Mouse (Mus musculus): Measurements from ENCODE around the gene Jun. TPM values are rescaled to one million over a fixed set of nuclear protein-coding genes. Genes with fewer than 3 reads are reported as not detected.

The Jun gene
- polyA plus RNA-seq, 1 experiment from 2014 or later = 62.7 TPM

DNA sequence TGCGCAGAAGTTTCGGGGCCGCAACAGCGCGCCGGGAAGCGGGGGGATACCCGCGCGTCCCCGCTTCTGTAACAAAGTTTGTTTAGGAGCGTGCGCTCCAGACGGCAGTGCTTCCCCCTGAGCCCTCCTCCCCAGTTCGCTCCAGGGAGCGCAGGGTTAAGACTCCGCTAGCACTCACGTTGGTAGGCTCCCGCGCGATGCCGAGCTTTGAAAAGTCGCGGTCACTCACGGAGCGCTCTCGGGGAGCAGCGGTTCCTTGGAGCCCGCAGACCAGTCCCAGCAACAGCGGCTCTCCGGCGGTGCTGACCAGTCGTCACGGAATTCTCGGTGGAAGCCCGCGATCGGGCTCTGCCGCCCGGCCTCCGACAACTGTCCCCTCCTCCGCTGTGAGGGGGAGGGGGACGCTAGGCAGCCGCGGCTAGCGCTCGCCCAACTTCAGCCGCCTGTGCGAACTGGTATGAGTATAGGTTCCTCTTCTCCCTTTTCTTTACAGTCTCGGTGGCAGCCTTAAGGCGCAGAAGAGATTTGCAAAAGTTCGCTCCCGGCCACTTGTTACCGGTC is 631 bp downstream of the Jun start:
- peak overlapping the region; percentile 95 for H3K9ac ChIP-seq (ENCODE audit: low read length)
- peak; percentile 84 for DNase-seq (ENCODE audit: low spot score)
- peak; percentile 1; the same call in 1 of the 2 replicates for ATAC-seq (replicated peaks; ENCODE audit: low FRiP score)
- H3K27ac ChIP-seq (ENCODE audit: low read depth, low read length) = peak overlapping the region; percentile 94
- peak overlapping the region; percentile 91 for H3K4me2 ChIP-seq (ENCODE audit: low read depth, low read length, severe bottlenecking)
- H3K36me3 ChIP-seq (ENCODE audit: control insufficient read depth, insufficient read depth, low read length) = no peaks in the 10 kb centered on the region
- H3K4me3 ChIP-seq (ENCODE audit: low read depth, low read length) = peak overlapping the region; percentile 89
- peaks cover 11% of the 10 kb centered on the region for H3K4me1 ChIP-seq (replicated peaks; ENCODE audit: control insufficient read depth, insufficient read depth, low read length)
- no peaks in the 10 kb centered on the region for H3K9me3 ChIP-seq (ENCODE audit: control insufficient read depth, low read length)
- under 1% methylated on average over 54 of the region's 54 CpGs for WGBS
- H3K27me3 ChIP-seq (ENCODE audit: control insufficient read depth, insufficient read depth, low read length) = no peaks in the 10 kb centered on the region

GRCm38 (mm10) chr4:95050518-95051278 is 1.3 kb downstream of the Jun start:
- Histone ChIP-seq H3K27ac (ENCODE audit: low read depth, low read length) (peak overlapping the region; percentile 94), H3K9me3 (ENCODE audit: control insufficient read depth, low read length) (no peaks in the 10 kb centered on the region), H3K9ac (ENCODE audit: low read length) (peak overlapping the region; percentile 95), H3K4me1 (replicated peaks; ENCODE audit: control insufficient read depth, insufficient read depth, low read length) (peaks cover 11% of the 10 kb centered on the region), H3K36me3 (ENCODE audit: control insufficient read depth, insufficient read depth, low read length) (no peaks in the 10 kb centered on the region), H3K4me2 (ENCODE audit: low read depth, low read length, severe bottlenecking) (peak overlapping the region; percentile 91), H3K27me3 (ENCODE audit: control insufficient read depth, insufficient read depth, low read length) (no peaks in the 10 kb centered on the region), H3K4me3 (ENCODE audit: low read depth, low read length) (peak overlapping the region; percentile 89)
- WGBS = under 1% methylated on average over 68 of the region's 70 CpGs
- ATAC-seq (replicated peaks; ENCODE audit: low FRiP score) (peak; percentile 16; the same call in 1 of the 2 replicates), DNase-seq (ENCODE audit: low spot score) (peak; percentile 85)

DNA sequence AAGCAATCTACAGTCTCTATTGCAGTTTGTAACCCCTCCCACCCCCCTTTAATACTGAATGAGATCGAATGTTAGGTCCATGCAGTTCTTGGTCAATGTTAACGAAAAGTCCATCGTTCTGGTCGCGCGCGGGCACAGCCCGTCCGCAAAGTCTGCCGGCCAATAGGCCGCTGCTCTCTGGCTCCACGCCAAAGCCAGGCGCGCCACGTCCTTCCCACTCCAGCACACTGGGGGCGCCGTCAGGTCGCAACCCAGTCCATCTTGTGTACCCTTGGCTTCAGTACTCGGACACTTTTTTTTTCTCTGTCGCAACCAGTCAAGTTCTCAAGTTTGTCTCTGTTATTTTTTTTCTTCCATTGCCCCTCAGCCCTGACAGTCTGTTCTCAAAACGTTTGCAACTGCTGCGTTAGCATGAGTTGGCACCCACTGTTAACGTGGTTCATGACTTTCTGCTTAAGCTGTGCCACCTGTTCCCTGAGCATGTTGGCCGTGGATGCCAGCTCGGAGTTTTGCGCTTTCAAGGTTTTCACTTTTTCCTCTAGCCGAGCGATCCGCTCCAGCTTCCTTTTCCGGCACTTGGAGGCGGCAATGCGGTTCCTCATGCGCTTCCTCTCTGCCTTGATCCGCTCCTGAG is 2.0 kb downstream of the Jun start:
- Histone ChIP-seq H3K36me3 (ENCODE audit: control insufficient read depth, insufficient read depth, low read length) (no peaks in the 10 kb centered on the region), H3K9me3 (ENCODE audit: control insufficient read depth, low read length) (no peaks in the 10 kb centered on the region), H3K4me2 (ENCODE audit: low read depth, low read length, severe bottlenecking) (peak overlapping the region; percentile 91), H3K27me3 (ENCODE audit: control insufficient read depth, insufficient read depth, low read length) (no peaks in the 10 kb centered on the region), H3K27ac (ENCODE audit: low read depth, low read length) (peak overlapping the region; percentile 94), H3K4me1 (replicated peaks; ENCODE audit: control insufficient read depth, insufficient read depth, low read length) (peaks cover 9% of the 10 kb centered on the region), H3K4me3 (ENCODE audit: low read depth, low read length) (peak overlapping the region; percentile 89), H3K9ac (ENCODE audit: low read length) (peak overlapping the region; percentile 95)
- ATAC-seq (replicated peaks; ENCODE audit: low FRiP score) (no peak), DNase-seq (ENCODE audit: low spot score) (peak; percentile 88)
- under 1% methylated on average over 34 of the region's 34 CpGs for WGBS

- no peak overlapping the region for H3K27ac ChIP-seq (ENCODE audit: low read depth, low read length)
- H3K36me3 ChIP-seq (ENCODE audit: control insufficient read depth, insufficient read depth, low read length) = no peaks in the 10 kb centered on the region
- DNase-seq (ENCODE audit: low spot score) (no peak), ATAC-seq (replicated peaks; ENCODE audit: low FRiP score) (no peak)
- no peaks in the 10 kb centered on the region for H3K9me3 ChIP-seq (ENCODE audit: control insufficient read depth, low read length)
- H3K9ac ChIP-seq (ENCODE audit: low read length) = 0 out of 2 replicates have a peak overlapping the region, but pooled peaks have one; percentile 16
- H3K27me3 ChIP-seq (ENCODE audit: control insufficient read depth, insufficient read depth, low read length) = no peaks in the 10 kb centered on the region
- WGBS = 52% methylated on average over 2 of the region's 2 CpGs
- peak overlapping the region; percentile 89 for H3K4me3 ChIP-seq (ENCODE audit: low read depth, low read length)
- peak overlapping the region; percentile 91 for H3K4me2 ChIP-seq (ENCODE audit: low read depth, low read length, severe bottlenecking)
- H3K4me1 ChIP-seq (replicated peaks; ENCODE audit: control insufficient read depth, insufficient read depth, low read length) = peaks cover 7% of the 10 kb centered on the region
These were observed 2.9 kb downstream of the Jun start for GRCm38 (mm10) chr4:95049153-95049552.

GRCm38 (mm10) chr4:95048731-95049100 is 3.3 kb downstream of the Jun start:
- DNase-seq (ENCODE audit: low spot score) = no peak
- no peaks in the 10 kb centered on the region for H3K9me3 ChIP-seq (ENCODE audit: control insufficient read depth, low read length)
- no peak overlapping the region for H3K27ac ChIP-seq (ENCODE audit: low read depth, low read length)
- H3K4me1 ChIP-seq (replicated peaks; ENCODE audit: control insufficient read depth, insufficient read depth, low read length) = peaks cover 6% of the 10 kb centered on the region
- no peaks in the 10 kb centered on the region for H3K36me3 ChIP-seq (ENCODE audit: control insufficient read depth, insufficient read depth, low read length)
- no peak for ATAC-seq (replicated peaks; ENCODE audit: low FRiP score)
- peak overlapping the region; percentile 91; the same call in 1 of the 2 replicates for H3K4me2 ChIP-seq (ENCODE audit: low read depth, low read length, severe bottlenecking)
- H3K9ac ChIP-seq (ENCODE audit: low read length) = no peak overlapping the region
- no peak overlapping the region; the same call in 1 of the 2 replicates for H3K4me3 ChIP-seq (ENCODE audit: low read depth, low read length)
- 70% methylated on average over 4 of the region's 4 CpGs for WGBS
- no peaks in the 10 kb centered on the region for H3K27me3 ChIP-seq (ENCODE audit: control insufficient read depth, insufficient read depth, low read length)

- Histone ChIP-seq H3K4me1 (replicated peaks; ENCODE audit: control insufficient read depth, insufficient read depth, low read length) (peaks cover 5% of the 10 kb centered on the region), H3K27me3 (ENCODE audit: control insufficient read depth, insufficient read depth, low read length) (no peaks in the 10 kb centered on the region), H3K9ac (ENCODE audit: low read length) (no peak overlapping the region), H3K36me3 (ENCODE audit: control insufficient read depth, insufficient read depth, low read length) (no peaks in the 10 kb centered on the region), H3K27ac (ENCODE audit: low read depth, low read length) (no peak overlapping the region), H3K4me3 (ENCODE audit: low read depth, low read length) (peak overlapping the region; percentile 14; the same call in 1 of the 2 replicates), H3K4me2 (ENCODE audit: low read depth, low read length, severe bottlenecking) (peak overlapping the region; percentile 91; the same call in 1 of the 2 replicates), H3K9me3 (ENCODE audit: control insufficient read depth, low read length) (no peaks in the 10 kb centered on the region)
- no peak for ATAC-seq (replicated peaks; ENCODE audit: low FRiP score)
- 25% methylated on average over 5 of the region's 5 CpGs for WGBS
- DNase-seq (ENCODE audit: low spot score) = no peak
These were observed 3.8 kb downstream of the Jun start for GRCm38 (mm10) chr4:95048021-95048730.

- Histone ChIP-seq H3K9me3 (ENCODE audit: control insufficient read depth, low read length) (no peaks in the 10 kb centered on the region), H3K27me3 (ENCODE audit: control insufficient read depth, insufficient read depth, low read length) (no peaks in the 10 kb centered on the region), H3K4me2 (ENCODE audit: low read depth, low read length, severe bottlenecking) (no peak overlapping the region), H3K4me3 (ENCODE audit: low read depth, low read length) (no peak overlapping the region), H3K27ac (ENCODE audit: low read depth, low read length) (no peak overlapping the region), H3K9ac (ENCODE audit: low read length) (no peak overlapping the region), H3K4me1 (replicated peaks; ENCODE audit: control insufficient read depth, insufficient read depth, low read length) (peaks cover 5% of the 10 kb centered on the region), H3K36me3 (ENCODE audit: control insufficient read depth, insufficient read depth, low read length) (no peaks in the 10 kb centered on the region)
- DNase-seq (ENCODE audit: low spot score) (no peak), ATAC-seq (replicated peaks; ENCODE audit: low FRiP score) (no peak)
- WGBS = 81% methylated on average over 1 of the region's 1 CpGs
These were observed 6.9 kb downstream of the Jun start for GRCm38 (mm10) chr4:95045133-95045532.

DNA sequence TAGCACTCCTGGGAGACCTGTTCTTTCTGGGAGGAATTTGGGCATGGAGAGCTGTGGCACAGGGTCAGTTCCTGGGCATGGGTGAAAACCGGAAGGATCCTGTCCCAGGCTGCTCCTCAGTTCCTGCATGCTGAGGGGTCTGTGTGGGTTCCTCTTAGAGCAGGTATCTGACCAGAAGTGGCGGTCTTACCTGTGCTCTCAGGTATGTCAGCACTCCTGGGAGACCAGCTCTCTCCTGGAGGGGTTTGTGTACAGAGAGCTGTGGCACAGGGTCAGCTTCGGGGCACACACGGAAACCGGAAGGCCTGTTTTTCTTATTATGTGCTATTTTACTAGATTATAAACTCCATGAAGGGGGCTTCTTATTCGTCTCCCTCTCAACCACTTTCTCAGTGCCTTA is 7.3 kb downstream of the Jun start:
- no peak overlapping the region for H3K4me3 ChIP-seq (ENCODE audit: low read depth, low read length)
- whole genome bisulfite sequencing = 89% methylated on average over 6 of the region's 6 CpGs
- no peaks in the 10 kb centered on the region for H3K36me3 ChIP-seq (ENCODE audit: control insufficient read depth, insufficient read depth, low read length)
- no peaks in the 10 kb centered on the region for H3K27me3 ChIP-seq (ENCODE audit: control insufficient read depth, insufficient read depth, low read length)
- DNase-seq (ENCODE audit: low spot score) = no peak
- H3K4me2 ChIP-seq (ENCODE audit: low read depth, low read length, severe bottlenecking) = no peak overlapping the region
- no peaks in the 10 kb centered on the region for H3K9me3 ChIP-seq (ENCODE audit: control insufficient read depth, low read length)
- ATAC-seq (replicated peaks; ENCODE audit: low FRiP score) = no peak
- H3K27ac ChIP-seq (ENCODE audit: low read depth, low read length) = no peak overlapping the region
- H3K4me1 ChIP-seq (replicated peaks; ENCODE audit: control insufficient read depth, insufficient read depth, low read length) = peaks cover 5% of the 10 kb centered on the region
- no peak overlapping the region for H3K9ac ChIP-seq (ENCODE audit: low read length)

Data from forebrain, embryonic 11.5 days (tissue).